Mouse (Mus musculus): Measurements from ENCODE around the gene Fhod1.

GRCm38 (mm10) chr8:105285514-105285913, 62.2 kb downstream of the Fhod1 start:
- no peak for TF ChIP-seq POLR2A (IDR thresholded peaks at IDR 0.05; ENCODE audit: borderline replicate concordance, extremely low read depth, insufficient read depth, insufficient read length, poor library complexity, severe bottlenecking)
- no peak for TF ChIP-seq CTCF (IDR thresholded peaks at IDR 0.05; ENCODE audit: borderline replicate concordance, extremely low read depth, insufficient read depth, insufficient read length)
